Mouse (Mus musculus): ENCODE results near the gene A930033H14Rik. TPM values are rescaled to one million over a fixed set of nuclear protein-coding genes. Genes with fewer than 3 reads are reported as not detected.

The A930033H14Rik gene
- total RNA-seq, 2 experiments from 2014 or later = 2.9 to 3.4 TPM

DNA sequence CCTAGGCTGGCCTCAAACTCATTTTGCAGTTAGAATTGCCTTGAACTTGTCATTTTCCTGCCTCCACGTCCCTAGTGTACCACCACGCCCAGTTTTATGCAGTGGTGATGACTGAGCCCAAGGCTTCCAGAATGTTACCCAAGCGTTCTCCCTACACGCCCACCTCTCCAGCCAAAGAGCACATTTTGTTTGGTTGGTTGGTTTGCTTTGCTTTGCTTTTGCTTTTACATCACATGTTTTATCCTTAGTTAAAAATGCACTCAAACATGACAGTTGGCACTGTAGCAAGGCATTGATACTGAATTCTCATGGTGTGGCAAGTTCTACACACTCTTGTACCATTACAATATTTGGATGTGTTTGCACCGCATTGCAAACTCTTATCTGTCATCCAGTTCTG is 49.7 kb downstream of the A930033H14Rik start:
- DNase-seq = no peak
- intact Hi-C loops (cut with DNase I; ENCODE audit: low total_unique reads) = no loop called here

GRCm38 (mm10) chr10:69162577-69162976 is 50.3 kb downstream of the A930033H14Rik start:
- intact Hi-C loops (cut with DNase I; ENCODE audit: low total_unique reads) = no loop called here

GRCm38 (mm10) chr10:69161503-69161902 is 51.4 kb downstream of the A930033H14Rik start:
- intact Hi-C loops (cut with DNase I; ENCODE audit: low total_unique reads) = no loop called here
- no peak for DNase-seq

More at GRCm38 (mm10) chr10:69162577-69162976, 50.3 kb downstream of the A930033H14Rik start:
- DNase-seq = no peak

DNA sequence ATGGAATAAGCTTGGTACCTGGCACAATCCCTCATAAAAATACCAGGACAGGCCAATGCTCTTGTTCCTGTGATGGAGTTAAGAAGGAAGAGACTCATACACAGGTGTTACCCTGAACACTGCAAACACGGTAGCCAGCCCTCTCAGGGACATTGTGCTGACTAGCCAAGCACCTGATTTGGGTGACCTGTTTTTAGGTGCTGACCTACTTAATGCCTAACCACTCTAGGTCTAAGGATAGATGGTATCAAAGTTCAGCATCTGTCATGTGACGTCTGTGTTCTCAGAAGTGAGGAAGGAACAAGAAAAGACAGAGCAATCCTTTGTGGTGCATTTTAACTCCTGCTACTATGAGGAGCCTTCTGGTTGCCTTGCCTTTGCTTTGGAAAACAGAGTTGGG is 52.0 kb downstream of the A930033H14Rik start:
- DNase-seq = no peak
- intact Hi-C loops (cut with DNase I; ENCODE audit: low total_unique reads) = no loop called here

Other genes starting within 250 kb of the A930033H14Rik start
- 10 to 100 TPM in 1 of 2 experiments, 1 to 10 TPM in 1; 8.8 to 11.4 TPM for gene Rhobtb1, start 61.7 kb downstream of the A930033H14Rik start, total RNA-seq (2021)
- gene Cdk1, start 139.8 kb upstream of the A930033H14Rik start, total RNA-seq (2021) = 10 to 100 TPM; 11.0 to 12.6 TPM
- gene Ank3, start 185.7 kb upstream of the A930033H14Rik start, total RNA-seq (2021) = 100 to 1,000 TPM in 1 of 2 experiments, 10 to 100 TPM in 1; 78.4 to 112 TPM

All from gastrocnemius, postnatal 14 days (tissue).